Mouse (Mus musculus): ENCODE data around the gene Adcy2. TPM values are rescaled to one million over a fixed set of nuclear protein-coding genes. Genes with fewer than 3 reads are reported as not detected.

The Adcy2 gene
- total RNA-seq, 2 experiments from 2014 or later: 0.33 to 0.43 TPM

DNA sequence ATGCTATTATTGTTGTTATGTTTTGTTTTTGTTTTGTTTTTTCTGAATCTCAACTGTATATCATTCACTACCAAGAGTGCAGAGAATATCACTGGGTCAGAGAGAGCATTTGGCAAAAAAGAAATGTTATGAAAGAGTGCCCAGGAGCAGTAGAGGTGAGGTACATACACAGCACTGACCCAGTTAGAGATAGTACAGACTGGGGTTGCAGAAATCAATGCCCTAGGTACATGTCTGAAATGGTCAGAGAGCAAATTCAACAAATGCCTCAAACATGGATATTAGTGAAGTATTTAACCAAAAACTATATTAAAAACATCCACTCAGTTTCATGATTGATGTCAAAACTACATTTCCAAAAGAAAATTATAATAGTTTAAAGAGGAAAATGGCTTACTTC, 286.7 kb downstream of the Adcy2 start:
- no peak for DNase-seq
- intact Hi-C loops (cut with DNase I): no loop called here

DNA sequence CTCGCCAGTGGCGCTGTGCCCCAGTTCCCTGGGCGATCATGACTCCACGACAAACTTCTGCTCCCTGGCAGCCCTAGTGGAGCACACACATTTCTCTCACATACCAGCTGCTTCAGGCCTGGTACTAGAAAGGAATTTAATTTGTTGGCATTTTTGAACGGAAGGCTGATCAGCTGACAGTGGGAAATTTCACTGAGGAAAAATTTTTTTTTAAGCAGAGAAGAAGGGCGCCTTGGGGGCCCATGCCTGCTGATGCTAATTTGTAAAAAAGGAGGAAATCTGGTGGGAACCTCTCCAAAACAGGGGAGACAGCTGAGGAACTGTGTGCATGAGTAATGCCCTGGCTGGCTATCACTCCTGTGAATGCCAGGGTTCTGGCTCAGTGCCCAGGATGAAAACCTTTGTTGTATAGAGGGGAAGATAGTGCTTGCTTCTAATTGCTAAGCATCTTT, 292.0 kb downstream of the Adcy2 start:
- intact Hi-C loops (cut with DNase I): no loop called here
- DNase-seq: no peak

DNA sequence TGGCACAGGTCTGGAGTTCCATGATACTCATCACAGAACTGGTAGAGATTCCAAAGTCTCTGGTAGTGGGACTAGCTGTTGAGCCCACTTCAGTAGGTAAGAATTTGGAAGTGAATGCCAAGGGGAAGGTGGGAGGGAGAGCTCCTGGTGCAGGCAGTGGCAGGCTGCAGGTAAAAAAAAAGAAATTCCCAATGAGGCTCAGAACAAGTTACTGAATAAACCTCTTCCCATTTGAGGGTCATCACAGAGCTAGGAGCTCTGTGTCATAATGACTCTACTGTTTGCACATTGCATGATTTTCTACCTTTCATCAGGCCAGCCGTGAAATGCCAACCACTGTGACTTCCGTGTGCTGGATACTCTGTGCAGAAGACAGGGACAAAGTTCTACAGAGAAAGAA, 314.4 kb downstream of the Adcy2 start:
- intact Hi-C loops (cut with DNase I): no loop called here
- DNase-seq: no peak

DNA sequence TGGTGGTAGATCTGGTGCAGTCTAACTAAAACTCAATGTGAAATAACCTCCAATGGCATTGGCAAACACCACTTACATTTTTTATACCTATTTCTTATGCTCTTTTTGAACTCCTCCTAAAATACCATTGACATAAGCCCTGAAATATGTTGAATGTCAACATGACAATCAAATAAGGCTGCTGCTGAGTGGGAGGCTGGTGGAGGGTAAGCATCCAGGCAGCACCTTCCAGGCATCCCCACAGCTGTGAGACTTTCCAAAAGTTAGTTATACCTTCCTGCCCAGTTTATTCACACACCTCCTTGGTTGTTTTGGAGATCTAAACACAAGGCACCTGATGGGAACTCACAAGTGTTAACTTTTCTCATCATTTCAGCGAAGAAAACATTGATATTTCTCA, 318.9 kb downstream of the Adcy2 start:
- intact Hi-C loops (cut with DNase I): no loop called here
- DNase-seq: no peak

DNA sequence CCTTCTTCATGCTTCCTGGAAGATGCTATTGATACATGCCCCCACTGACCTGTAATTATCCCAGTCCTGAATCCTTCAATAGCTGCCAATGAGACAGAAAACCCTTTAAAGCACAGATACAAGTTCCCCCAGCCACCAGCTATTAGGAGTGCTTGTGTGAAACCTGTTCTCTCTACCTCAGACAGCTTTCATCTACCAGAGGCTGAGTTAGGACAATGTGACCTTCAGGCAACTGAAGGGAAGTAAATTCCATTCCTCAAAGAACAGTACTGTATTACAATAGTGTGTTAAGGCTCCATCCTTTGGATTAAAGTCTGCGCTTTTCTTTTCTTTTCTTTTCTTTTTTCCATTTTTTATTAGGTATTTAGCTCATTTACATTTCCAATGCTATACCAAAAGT, 356.6 kb downstream of the Adcy2 start:
- intact Hi-C loops (cut with DNase I): no loop called here

DNA sequence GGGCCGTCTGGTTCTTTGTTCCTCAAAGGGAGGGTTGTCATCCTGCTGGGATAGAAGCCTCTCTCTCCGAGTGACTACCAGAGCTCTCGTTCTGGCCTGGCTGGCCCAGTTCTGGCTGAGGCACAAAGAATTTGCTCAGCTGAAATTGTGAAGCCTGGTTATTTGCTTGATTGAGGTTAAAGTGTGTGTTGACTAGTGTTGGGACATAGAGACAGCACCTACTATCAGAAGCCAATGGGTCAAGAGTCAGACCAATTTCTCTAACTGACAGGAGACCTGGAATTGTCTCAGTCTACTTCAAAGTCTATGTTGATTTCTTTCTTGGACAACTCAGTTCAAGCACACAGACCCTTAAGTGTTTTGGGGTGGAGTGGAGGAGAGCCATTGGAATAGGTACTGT, 372.3 kb downstream of the Adcy2 start:
- intact Hi-C loops (cut with DNase I): no loop called here
- DNase-seq: no peak

More for the DNA sequence above, 356.6 kb downstream of the Adcy2 start:
- no peak for DNase-seq

DNA sequence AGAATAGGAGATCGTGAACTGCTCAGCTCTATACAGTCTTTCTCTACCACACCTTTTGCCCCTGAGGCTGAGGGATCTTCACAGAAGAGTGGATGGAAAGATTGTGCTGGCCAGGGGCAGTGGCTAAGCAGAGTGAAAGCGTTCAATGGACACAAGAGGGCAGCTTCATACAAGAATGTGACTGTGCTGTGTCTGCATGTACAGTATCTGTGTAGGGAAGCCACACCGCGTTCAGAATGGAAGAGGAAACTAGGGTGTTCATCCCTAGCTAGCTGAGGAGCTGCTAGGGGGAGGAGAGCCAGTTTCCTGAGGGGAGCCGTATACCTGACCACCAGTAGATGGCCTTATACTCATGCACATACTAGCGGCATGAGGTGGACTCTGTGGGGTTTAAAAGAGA, 376.5 kb downstream of the Adcy2 start:
- no peak for DNase-seq
- intact Hi-C loops (cut with DNase I): no loop called here

DNA sequence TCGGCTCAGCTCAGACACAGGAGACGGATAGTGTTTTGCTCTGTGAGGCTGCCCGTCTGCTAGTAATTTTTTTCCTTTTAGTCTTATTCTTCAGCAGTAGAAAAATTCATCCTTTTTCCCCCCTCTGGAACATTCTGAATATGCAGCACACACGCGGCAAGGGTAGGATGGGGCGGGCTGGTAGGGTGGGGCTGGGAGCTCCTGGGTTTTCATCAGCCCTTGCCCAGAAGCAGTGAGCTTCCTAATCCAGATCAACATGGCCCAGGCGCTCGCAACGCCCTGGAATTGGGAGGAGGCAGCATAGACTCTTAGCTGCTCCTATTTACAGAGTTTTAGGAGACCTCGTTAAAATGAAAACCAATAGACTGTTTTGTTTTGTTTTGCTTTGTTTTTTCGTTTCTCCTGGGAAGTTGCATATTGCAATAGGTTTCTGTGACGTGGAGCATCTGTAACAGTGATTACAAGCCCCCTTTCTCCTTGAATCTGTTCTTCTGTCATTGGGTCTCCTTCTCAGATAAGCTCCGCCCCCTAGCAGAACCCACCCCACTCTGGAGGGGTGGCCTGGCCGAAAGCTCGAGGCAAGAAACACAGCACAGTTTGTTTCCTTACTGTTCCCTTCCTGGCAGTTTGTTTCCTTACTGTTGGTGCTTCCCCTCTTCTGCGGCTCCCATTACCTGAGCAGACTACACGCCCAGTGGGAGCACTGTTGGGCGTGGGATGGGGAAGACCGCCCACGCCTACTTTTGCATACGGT, 391.5 kb downstream of the Adcy2 start:
- no peak for DNase-seq
- intact Hi-C loops (cut with DNase I): loop anchor here (10.0 kb wide), 1 partner anchor 477 kb away; no protein-coding TSS in a partner anchor

DNA sequence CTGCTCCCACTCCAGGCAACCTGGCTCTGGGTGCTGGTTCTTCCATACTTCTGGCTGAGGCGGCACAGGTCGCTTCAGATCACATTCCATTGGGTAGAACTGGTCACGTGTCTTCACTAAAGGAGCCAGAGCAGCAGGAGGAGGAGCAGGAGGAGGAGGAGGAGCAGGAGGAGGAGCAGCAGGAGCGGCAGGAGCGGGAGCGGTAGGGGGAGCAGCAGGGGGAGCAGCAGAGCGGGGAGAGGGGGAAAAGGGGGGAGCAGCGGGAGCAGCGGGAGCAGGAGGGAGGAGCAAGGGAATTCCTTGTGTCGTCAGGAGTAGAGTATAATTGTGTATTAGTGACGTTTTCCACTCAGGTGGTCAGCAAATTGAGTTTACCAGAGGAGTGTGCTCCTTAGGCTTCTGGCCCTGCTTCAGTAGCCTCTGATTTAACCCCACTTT, 393.6 kb downstream of the Adcy2 start:
- intact Hi-C loops (cut with DNase I): loop anchor here (10.0 kb wide), 1 partner anchor 479 kb away; no protein-coding TSS in a partner anchor
- peak; percentile 13 to 17 for DNase-seq

DNA sequence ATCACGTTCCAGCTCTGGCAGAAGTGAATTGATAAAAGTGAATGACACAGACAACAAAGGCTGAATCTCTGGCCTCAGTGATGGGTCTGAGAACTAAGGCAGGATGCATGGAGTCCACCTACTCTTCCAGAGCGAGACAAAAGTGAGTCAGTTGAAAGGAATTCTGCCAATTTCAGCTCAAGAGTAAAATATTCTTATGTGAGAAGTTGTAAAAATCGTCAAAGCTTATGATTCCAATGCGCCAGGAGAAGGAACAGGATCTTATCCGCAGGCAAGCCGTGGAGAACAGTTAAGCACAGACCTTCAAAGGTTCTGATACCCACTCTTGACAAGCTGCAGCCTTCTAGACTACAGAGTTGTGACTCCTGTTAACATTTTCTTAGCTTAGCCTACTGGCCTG, 396.3 kb downstream of the Adcy2 start:
- DNase-seq: no peak
- intact Hi-C loops (cut with DNase I): loop anchor here (5.0 to 10.0 kb wide), 2 partner anchors 482 to 859 kb away; no protein-coding TSS in a partner anchor

DNA sequence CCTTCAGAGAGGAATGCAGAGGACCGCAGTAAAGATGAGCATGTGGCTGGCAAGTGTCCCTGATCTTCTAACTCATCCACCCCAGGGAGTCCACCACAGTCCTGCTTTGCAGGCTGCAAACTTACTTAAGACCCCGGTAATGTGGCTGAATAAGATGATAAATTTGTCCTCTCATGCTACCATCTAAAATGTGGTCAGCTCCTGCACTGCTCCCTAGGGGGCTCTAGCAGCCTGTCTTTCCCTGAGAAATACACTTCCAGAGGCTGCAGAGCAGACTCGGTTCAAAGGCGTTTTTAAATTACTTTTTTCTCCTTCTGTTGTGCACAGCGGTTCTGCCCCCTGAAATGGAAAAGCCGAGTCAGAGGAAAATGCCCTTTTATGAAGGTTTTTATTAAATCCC, 398.2 kb downstream of the Adcy2 start:
- intact Hi-C loops (cut with DNase I): loop anchor here (5.0 to 10.0 kb wide), 2 partner anchors 484 to 861 kb away; no protein-coding TSS in a partner anchor
- DNase-seq: no peak

DNA sequence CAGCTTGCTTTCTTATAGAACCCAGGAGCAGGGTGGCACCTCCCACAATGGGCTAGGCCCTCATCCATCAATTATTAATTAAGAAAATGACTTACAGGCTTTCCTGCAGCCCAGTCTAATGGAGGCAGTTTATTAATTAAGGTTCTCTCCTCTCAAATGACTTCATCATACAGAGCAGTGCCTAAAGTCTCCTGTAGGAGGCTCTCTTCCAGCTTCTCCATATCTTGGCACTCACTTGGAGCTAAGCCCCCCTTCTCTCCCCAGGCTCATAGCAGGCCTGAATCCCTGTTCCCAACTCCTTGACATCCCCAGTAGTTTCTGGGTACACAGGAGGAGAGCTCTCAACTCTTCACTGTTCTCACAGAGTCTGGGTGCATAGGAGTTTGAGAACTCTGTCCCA, 400.4 kb downstream of the Adcy2 start:
- DNase-seq: no peak
- intact Hi-C loops (cut with DNase I): loop anchor here (10.0 kb wide), 1 partner anchor 396 kb away; the partner anchor contains the start of gene Adcy2

DNA sequence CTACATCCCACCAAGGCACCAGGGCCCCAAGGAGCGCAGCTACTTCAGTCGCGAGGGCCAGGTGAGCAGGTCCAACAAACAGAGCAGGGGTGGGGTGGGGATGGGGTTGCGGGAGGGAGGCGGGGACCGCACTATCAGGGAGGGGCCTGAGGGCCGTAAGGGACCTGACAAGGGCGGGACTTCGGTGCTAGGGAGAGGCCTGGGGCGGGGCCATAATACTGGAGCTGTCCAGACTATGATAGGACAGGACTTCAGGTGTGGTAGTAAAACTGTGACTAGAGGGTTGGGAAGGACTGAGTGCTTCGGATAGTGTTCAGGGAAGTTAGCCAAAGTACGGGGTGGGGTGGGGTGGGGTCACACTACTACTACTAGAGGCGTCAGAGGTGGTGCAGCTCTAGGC, 401.7 kb downstream of the Adcy2 start:
- no peak for DNase-seq
- intact Hi-C loops (cut with DNase I): loop anchor here (10.0 kb wide), 1 partner anchor 397 kb away; the partner anchor contains the start of gene Adcy2

DNA sequence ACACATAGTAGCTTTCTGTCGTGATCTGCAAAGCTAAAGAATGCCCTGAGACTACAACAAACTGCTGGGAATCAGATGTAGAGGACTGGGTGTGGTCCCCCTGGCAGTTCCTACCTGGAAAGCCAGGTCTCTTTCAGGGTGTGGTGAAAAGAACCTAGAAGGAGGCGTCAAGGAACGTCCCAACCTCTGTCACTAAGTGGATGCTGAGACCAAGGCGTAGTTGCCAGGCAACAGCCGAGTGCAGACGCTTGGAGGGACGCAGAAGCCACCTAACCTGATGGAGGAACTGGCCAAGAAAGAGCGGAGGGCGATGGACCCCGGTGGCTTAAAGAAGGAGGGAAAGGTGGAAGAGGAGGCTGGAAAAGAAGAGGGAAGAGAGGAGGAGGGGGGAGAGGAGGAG, 402.1 kb downstream of the Adcy2 start, which contains the start of gene 1700001L19Rik:
1700001L19Rik (plus strand) TSS at position 223 of the 400 bp plus-strand sequence.
- DNase-seq: no peak
- intact Hi-C loops (cut with DNase I): loop anchor here (10.0 kb wide), 1 partner anchor 398 kb away; the partner anchor contains the start of gene Adcy2

DNA sequence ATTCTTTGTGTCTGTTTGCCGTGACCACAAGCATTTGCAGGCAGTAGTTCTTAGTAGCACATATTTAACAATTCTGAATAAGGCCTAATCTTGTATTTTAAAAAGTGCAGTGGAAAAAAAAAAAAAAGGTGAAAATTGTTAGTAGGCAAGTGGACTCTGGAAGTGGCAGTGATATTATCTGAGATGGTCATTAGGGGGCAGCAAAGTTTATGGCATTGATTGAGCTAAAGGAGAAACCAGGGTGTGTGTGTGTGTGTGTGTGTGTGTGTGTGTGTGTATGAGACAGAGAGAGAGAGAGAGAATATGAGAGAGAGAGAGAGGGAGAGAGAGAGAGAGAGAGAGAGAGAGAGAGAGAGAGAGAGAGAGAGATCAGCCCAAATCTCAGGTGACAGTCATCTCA, 405.5 kb downstream of the Adcy2 start:
- intact Hi-C loops (cut with DNase I): loop anchor here (10.0 kb wide), 1 partner anchor 401 kb away; the partner anchor contains the start of gene Adcy2
- no peak for DNase-seq

DNA sequence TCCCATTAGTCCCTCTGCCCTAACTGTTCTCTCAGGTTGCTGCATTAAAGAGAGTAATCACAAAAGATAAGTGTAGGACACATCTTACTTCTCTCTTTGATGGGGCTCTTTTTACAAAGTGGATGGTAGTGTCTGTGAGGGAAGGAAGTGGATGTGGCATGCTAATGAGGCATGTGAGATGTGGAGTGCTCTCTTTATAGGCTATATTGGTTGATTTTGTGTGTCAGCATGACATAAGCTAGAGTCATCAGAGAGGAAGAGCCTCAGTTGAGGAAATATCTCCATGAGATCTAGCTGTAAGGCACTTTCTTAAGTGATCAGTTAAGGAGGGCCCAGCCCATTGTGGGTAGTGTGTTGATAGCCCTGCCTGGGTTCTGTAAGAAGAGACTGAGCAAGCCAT, 411.0 kb downstream of the Adcy2 start:
- no peak for DNase-seq

DNA sequence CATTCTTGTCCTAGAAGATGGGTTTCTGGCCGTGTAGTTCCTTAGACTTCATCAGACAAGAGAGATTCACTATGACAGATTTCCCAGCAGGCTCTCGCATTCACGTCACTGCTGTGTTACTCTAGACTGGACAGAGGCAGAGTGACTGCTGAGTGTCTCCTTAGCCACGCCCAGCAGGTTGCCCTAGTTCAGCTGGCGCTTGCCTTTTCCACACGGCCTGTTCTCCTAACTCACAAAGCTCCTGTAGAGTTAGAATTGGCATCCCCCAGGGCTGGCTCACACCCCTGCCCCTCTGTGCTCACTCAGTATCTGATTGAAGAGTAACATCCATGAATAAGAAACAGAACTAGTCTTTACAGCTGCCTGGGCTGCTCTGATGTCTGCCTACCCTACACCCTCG, 413.9 kb downstream of the Adcy2 start:
- no peak for DNase-seq
- intact Hi-C loops (cut with DNase I): no loop called here

More for the DNA sequence above, 411.0 kb downstream of the Adcy2 start:
- intact Hi-C loops (cut with DNase I): no loop called here

DNA sequence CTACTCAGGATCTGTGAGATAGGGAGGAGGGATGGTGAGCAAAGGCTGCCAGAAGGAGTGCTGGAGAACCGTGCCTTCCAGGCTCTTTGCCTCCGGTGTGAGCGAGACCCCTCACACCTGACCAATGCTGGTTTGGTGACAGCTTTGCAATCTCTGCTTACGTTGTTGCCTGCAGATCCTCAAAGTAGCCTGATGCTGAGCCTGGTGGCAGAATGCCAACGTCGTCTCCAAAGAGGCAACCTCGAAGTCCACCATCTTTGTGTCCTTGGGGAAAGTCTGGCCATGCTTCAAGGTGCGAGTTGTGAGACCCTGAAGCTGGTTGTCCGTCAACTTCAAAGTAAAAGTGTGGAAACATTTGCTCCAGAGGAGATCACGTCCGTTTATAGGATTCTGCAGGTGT, 415.4 kb downstream of the Adcy2 start:
- no peak for DNase-seq
- intact Hi-C loops (cut with DNase I): loop anchor here (5.0 kb wide), 2 partner anchors 1028 to 1228 kb away; partner anchors contain the start of gene Srd5a1

DNA sequence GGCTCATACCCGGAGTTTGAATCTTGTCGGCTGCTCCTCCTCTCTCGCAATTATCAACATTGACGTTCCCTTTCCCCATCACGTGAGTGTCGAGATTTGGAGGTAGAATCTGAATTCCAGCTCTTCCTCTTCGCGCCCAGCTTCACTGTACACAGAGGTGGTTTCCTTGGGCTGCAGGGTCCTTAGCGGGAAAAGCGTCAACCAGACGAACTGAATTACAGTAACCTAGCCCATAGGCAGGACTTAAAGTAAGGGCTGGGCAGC, 416.9 kb downstream of the Adcy2 start:
- intact Hi-C loops (cut with DNase I): loop anchor here (5.0 kb wide), 2 partner anchors 1030 to 1230 kb away; partner anchors contain the start of gene Srd5a1
- DNase-seq: no peak

DNA sequence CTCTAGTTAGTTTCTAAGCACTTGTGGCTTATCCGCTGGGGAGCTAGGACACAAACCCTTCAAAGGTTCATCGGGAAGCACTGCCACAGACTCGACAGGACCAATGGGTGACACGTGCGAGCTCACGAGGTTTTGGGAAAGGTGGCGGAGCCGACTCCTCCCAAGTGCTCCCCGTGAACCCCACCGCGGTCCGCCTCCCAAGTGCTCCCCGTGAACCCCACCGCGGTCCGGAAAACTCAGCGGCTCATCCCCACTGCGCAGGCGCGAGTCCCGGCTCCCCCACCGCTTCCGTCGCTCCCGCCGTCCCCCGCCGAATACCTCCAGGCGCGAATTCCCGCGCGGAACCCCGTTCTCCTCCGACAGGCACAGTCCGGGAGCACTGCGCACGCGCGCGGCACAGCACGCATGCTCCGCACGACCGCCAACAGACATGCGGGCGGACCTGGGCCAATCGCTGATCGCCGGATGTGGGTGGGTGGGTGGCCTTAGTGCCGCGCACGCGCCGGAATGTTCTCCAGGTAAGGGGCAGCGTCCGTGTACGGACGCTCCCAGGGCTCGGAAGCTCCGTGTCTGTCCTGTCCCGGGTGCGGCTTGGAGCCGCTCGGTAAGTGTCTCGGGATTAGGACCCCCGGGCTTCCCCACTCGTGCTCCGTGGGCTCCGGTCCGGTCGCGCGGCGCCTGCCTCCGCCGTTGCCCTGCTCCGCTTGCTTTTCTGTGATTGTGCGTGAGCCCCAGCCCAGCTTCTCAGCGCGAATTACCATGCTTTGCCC, 417.4 kb downstream of the Adcy2 start, which contains the start of the genes Mtrr and Fastkd3:
Mtrr (minus strand) TSS at position 403 of the 770 bp plus-strand sequence.
Fastkd3 (plus strand) TSS at position 488 of the 770 bp plus-strand sequence.
- DNase-seq: peak; percentile 98
- intact Hi-C loops (cut with DNase I): loop anchor here (5.0 kb wide), 2 partner anchors 1030 to 1230 kb away; partner anchors contain the start of gene Srd5a1

Measured in heart, postnatal 36 days (tissue).